Mouse (Mus musculus) brain, embryonic 14.5 days (tissue): ENCODE measurements at regions not wholly inside any gene's neighbourhood (a gene's known extent, or its start where the extent isn't known, plus 50 kb on each side); places are given as distances from the start of the nearest gene placed in this dataset.

Experiments
- CTCF ChIP-seq: fragments of 200-500 bp; IDR thresholded peaks from 2 replicates; pipeline ENCODE4 v1.5.1; 2012; ENCODE audit warnings: inconsistent platforms, mild to moderate bottlenecking, moderate library complexity, borderline replicate concordance; ENCODE audit not compliant: insufficient read depth, insufficient read length; ENCODE audit errors: extremely low read depth
- POLR2A ChIP-seq: fragments of 200-500 bp; IDR thresholded peaks from 2 replicates; pipeline ENCODE4 v1.6.1; 2012; ENCODE audit warnings: mild to moderate bottlenecking, inconsistent platforms, borderline replicate concordance; ENCODE audit not compliant: poor library complexity, insufficient read depth, insufficient read length, severe bottlenecking; ENCODE audit errors: extremely low read depth

GRCm38 (mm10) chr13:52190256-52190655, 340.8 kb downstream of the Diras2 start:
- TF ChIP-seq POLR2A (no peak), CTCF (no peak)
